Mouse (Mus musculus) forebrain, embryonic 12.5 days (tissue): Measurements from ENCODE around the gene Pot1a. TPM values are rescaled to one million over a fixed set of nuclear protein-coding genes. Genes with fewer than 3 reads are reported as not detected.

ENCODE experiments used
- ATAC-seq: fragments of 200-750 bp; cut with Nextera tagmentation; 2 replicates; pipeline ENCODE4 v1.8.0; 2017; ENCODE audit warnings: moderate TSS enrichment; ENCODE audit not compliant: low FRiP score
- H3K27ac ChIP-seq: fragments of 300-500 bp; sonication (generic); 2 replicates; pipeline ENCODE4 v1.5.1; 2016; ENCODE audit warnings: mild to moderate bottlenecking
- H3K27me3 ChIP-seq: fragments of 300-500 bp; sonication (generic); 2 replicates; pipeline ENCODE4 v1.6.1; 2016; ENCODE audit warnings: mild to moderate bottlenecking
- H3K36me3 ChIP-seq: fragments of 300-500 bp; sonication (generic); replicated peaks from 2 replicates; pipeline ENCODE4 v1.6.1; 2016; ENCODE audit warnings: mild to moderate bottlenecking
- H3K4me1 ChIP-seq: fragments of 300-500 bp; sonication (generic); 2 replicates; pipeline ENCODE4 v1.6.1; 2016
- H3K4me2 ChIP-seq: fragments of 300-500 bp; sonication (generic); 2 replicates; pipeline ENCODE4 v1.6.1; 2016; ENCODE audit warnings: mild to moderate bottlenecking, moderate library complexity
- H3K4me3 ChIP-seq: fragments of 300-500 bp; sonication (generic); replicated peaks from 2 replicates; pipeline ENCODE4 v1.5.1; 2016; ENCODE audit warnings: mild to moderate bottlenecking
- H3K9ac ChIP-seq: fragments of 300-500 bp; sonication (generic); 2 replicates; pipeline ENCODE4 v1.6.1; 2016; ENCODE audit warnings: mild to moderate bottlenecking
- H3K9me3 ChIP-seq: fragments of 300-500 bp; sonication (generic); 2 replicates; pipeline ENCODE4 v1.6.1; 2016
- WGBS: fragments of 180-500 bp; shearing (Covaris S2); methylation state at CpG from one replicate; pipeline ENCODE4 v1.1.7; 2016; 5-methylcytosine and 5-hydroxymethylcytosine counted together
- polyA plus RNA-seq: library from polyadenylated mRNA; unstranded; fragments of >200 nt; fragmentation: Nextera tagmentation; extraction: Ambion mirVana; gene quantifications from 2 replicates; pipeline ENCODE4 v1.2.1, GENCODE M21; 2016

Pot1a gene
- polyA plus RNA-seq, 1 experiment from 2014 or later, result 40.6 TPM

DNA sequence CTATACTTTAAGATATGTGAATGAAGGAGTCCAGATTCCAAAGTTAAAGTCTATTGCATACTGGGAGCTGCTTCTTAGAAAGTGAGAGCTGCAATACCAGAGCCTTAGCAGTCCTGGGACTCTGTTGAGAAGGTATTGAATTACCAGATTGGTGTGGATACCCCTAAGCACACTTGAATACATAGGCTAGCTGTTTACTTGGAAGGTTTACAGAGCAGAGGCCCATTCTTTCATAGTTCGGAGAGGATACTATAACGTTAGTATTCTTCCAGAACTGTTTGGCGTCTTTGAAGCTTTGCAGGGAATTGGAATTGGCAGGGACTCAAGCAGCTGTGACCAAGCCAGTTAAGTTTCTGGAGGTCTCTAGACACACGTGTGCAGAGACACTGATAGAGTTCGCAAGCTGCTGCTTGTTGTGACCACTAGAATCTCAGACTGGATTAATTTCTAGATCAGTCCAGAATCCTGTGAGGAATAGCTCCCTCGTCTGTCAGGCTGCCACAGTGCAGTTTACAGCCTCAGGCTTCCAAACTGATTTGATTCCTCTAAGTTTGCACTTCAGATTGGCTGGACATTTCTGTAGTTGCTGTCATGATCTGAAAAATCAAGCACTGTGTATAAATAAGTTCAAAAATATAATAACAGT lies 99.7 kb downstream of the Pot1a start:
- peak; percentile 61; the same call in 1 of the 2 replicates for ATAC-seq
- Histone ChIP-seq H3K9ac (no peak overlapping the region), H3K27me3 (no peaks in the 10 kb centered on the region), H3K4me2 (no peak overlapping the region), H3K9me3 (no peaks in the 10 kb centered on the region), H3K27ac (no peak overlapping the region), H3K36me3 (no peaks in the 10 kb centered on the region), H3K4me3 (no peak overlapping the region), H3K4me1 (no peaks in the 10 kb centered on the region)
- 50% methylated on average over 6 of the region's 6 CpGs for WGBS

DNA sequence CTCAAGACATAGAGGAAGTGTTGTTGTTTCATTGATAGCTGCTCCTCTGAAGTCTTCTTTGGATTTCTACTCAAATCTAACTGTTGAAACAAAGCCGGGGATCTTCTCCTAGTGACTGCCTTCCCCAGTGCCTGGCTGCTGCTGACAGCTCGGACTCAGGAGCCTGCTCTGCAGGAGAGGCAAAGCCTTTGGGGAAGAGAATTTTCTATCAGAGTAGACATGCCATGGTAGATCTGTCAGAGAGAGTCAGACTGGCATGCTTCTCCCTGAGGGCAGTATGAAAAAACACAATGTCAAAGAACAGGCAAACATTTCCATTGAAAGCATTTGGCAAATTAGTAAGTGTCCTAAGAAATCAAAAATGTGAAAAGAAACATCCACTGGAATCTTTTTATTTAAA lies 109.1 kb downstream of the Pot1a start:
- Histone ChIP-seq H3K36me3 (no peaks in the 10 kb centered on the region), H3K27me3 (no peaks in the 10 kb centered on the region), H3K4me3 (no peak overlapping the region), H3K4me1 (no peaks in the 10 kb centered on the region), H3K27ac (no peak overlapping the region), H3K9me3 (no peaks in the 10 kb centered on the region), H3K4me2 (no peak overlapping the region), H3K9ac (no peak overlapping the region)
- 56% methylated on average over 2 of the region's 2 CpGs for WGBS
- no peak for ATAC-seq

Other genes with a start within 250 kb of the Pot1a start
- gene Gpr37, start 118.5 kb downstream of the Pot1a start, polyA plus RNA-seq, result 1.4 and 1.7 TPM in 2 replicates